Mouse (Mus musculus) MEL (cell line): Measurements from ENCODE around the gene Atxn7l3. TPM values are rescaled to one million over a fixed set of nuclear protein-coding genes. Genes with fewer than 3 reads are reported as not detected.

Source experiments
- DNase-seq: peaks from one replicate; pipeline ENCODE4 v3.0.0; 2011; ENCODE audit warnings: low read depth, low spot score
- H3K27ac ChIP-seq: 2 replicates; pipeline ENCODE4 v1.5.1; 2012; ENCODE audit warnings: low read depth, mild to moderate bottlenecking, control low read depth, low read length, moderate library complexity; ENCODE audit not compliant: control insufficient read depth
- H3K27me3 ChIP-seq, 2 experiments: fragments of 150-350 bp in 1 of 2; sonication (generic) in 1 of 2; 2 replicates each; pipeline ENCODE4 v1.6.1; 2012; ENCODE audit warnings: low read length in 2 of 2, mild to moderate bottlenecking in 2 of 2, improper control_type of control experiment in 1 of 2, moderate library complexity in 1 of 2; ENCODE audit not compliant: insufficient read depth in 2 of 2, control insufficient read depth in 1 of 2
- H3K36me3 ChIP-seq, 2 experiments: 2 replicates each; pipeline ENCODE4 v1.6.1; 2012 to 2014; ENCODE audit warnings: low read length in 2 of 2, improper control_type of control experiment in 1 of 2, inconsistent platforms in 1 of 2, mild to moderate bottlenecking in 1 of 2; ENCODE audit not compliant: insufficient read depth in 2 of 2, control insufficient read depth in 1 of 2
- H3K4me1 ChIP-seq, 2 experiments: fragments of 150-350 bp in 1 of 2; sonication (generic) in 1 of 2; 2 replicates each; pipeline ENCODE4 v1.6.1; 2012; ENCODE audit warnings: low read length in 2 of 2, improper control_type of control experiment in 1 of 2, mild to moderate bottlenecking in 1 of 2; ENCODE audit not compliant: insufficient read depth in 2 of 2, control insufficient read depth in 1 of 2
- H3K4me3 ChIP-seq, 2 experiments: fragments of 150-350 bp in 1 of 2; sonication (generic) in 1 of 2; 2 replicates each; pipeline ENCODE4 v1.5.1; 2012; ENCODE audit warnings: low read depth in 2 of 2, low read length in 2 of 2, mild to moderate bottlenecking in 2 of 2, moderate library complexity in 2 of 2, control low read depth in 1 of 2, improper control_type of control experiment in 1 of 2; ENCODE audit not compliant: control insufficient read depth in 1 of 2, insufficient read depth in 1 of 2
- H3K79me2 ChIP-seq: 2 replicates; pipeline ENCODE4 v1.6.1; 2012; ENCODE audit warnings: mild to moderate bottlenecking, low read length, moderate library complexity; ENCODE audit not compliant: control insufficient read depth, poor library complexity, insufficient read depth
- H3K9ac ChIP-seq: 2 replicates; pipeline ENCODE4 v1.6.1; 2012; ENCODE audit warnings: low read depth, mild to moderate bottlenecking, control low read depth, low read length, moderate library complexity; ENCODE audit not compliant: control insufficient read depth, poor library complexity, severe bottlenecking
- H3K9me3 ChIP-seq: fragments of 150-350 bp; sonication (generic); replicated peaks from 2 replicates; pipeline ENCODE4 v1.6.1; 2012; ENCODE audit warnings: mild to moderate bottlenecking, low read length, improper control_type of control experiment, moderate library complexity; ENCODE audit not compliant: insufficient read depth
- CHD1 ChIP-seq: IDR thresholded peaks from 2 replicates; pipeline ENCODE4 v1.6.1; 2012; ENCODE audit warnings: low read depth, mild to moderate bottlenecking, inconsistent platforms, low read length, improper control_type of control experiment
- CTCF ChIP-seq, 3 experiments: IDR thresholded peaks in 2 of 3; conservative IDR thresholded peaks in 1 of 3; 2 replicates each; pipeline ENCODE4 v1.5.1; 2011 to 2012; ENCODE audit warnings: low read length in 3 of 3, low read depth in 2 of 3, mild to moderate bottlenecking in 2 of 3, improper control_type of control experiment in 1 of 3, inconsistent platforms in 1 of 3, mixed read lengths in 1 of 3, moderate library complexity in 1 of 3; ENCODE audit not compliant: control insufficient read depth in 1 of 3, insufficient read depth in 1 of 3, poor library complexity in 1 of 3, severe bottlenecking in 1 of 3
- E2F4 ChIP-seq: IDR thresholded peaks from 2 replicates; pipeline ENCODE4 v1.6.1; 2011; ENCODE audit warnings: low read depth, low read length, improper control_type of control experiment, borderline replicate concordance
- ELF1 ChIP-seq: IDR thresholded peaks from 2 replicates; pipeline ENCODE4 v1.6.1; 2014; ENCODE audit warnings: low read depth, mild to moderate bottlenecking, inconsistent platforms, low read length, improper control_type of control experiment, moderate library complexity
- EP300 ChIP-seq, 2 experiments: IDR thresholded peaks; 2 replicates each; pipeline ENCODE4 v1.6.1; 2011; ENCODE audit warnings: improper control_type of control experiment in 2 of 2, low read length in 2 of 2, low read depth in 1 of 2, mild to moderate bottlenecking in 1 of 2
- ETS1 ChIP-seq: IDR thresholded peaks from 2 replicates; pipeline ENCODE4 v1.6.1; 2012; ENCODE audit warnings: low read depth, mild to moderate bottlenecking, inconsistent platforms, low read length, improper control_type of control experiment, moderate library complexity
- GABPA ChIP-seq: IDR thresholded peaks from 2 replicates; pipeline ENCODE4 v1.6.1; 2012; ENCODE audit warnings: low read depth, mild to moderate bottlenecking, inconsistent platforms, low read length, improper control_type of control experiment, moderate library complexity
- GATA1 ChIP-seq: IDR thresholded peaks from 2 replicates; pipeline ENCODE4 v1.6.1; 2011; ENCODE audit warnings: low read depth, low read length, improper control_type of control experiment
- HCFC1 ChIP-seq: IDR thresholded peaks from 2 replicates; pipeline ENCODE4 v1.6.1; 2012; ENCODE audit warnings: low read depth, mild to moderate bottlenecking, inconsistent platforms, low read length, improper control_type of control experiment, moderate library complexity
- JUND ChIP-seq: IDR thresholded peaks from 2 replicates; pipeline ENCODE4 v1.6.1; 2011; ENCODE audit warnings: low read depth, mild to moderate bottlenecking, improper control_type of control experiment, low read length
- MAFK ChIP-seq: IDR thresholded peaks from 2 replicates; pipeline ENCODE4 v1.6.1; 2011; ENCODE audit warnings: low read depth, mild to moderate bottlenecking, low read length, improper control_type of control experiment, borderline replicate concordance
- MAX ChIP-seq: IDR thresholded peaks from 2 replicates; pipeline ENCODE4 v1.6.1; 2011; ENCODE audit warnings: low read length, improper control_type of control experiment
- MAZ ChIP-seq: IDR thresholded peaks from 2 replicates; pipeline ENCODE4 v1.6.1; 2012; ENCODE audit warnings: low read depth, mild to moderate bottlenecking, inconsistent platforms, low read length, improper control_type of control experiment
- MEF2A ChIP-seq: IDR thresholded peaks from 2 replicates; pipeline ENCODE4 v1.6.1; 2014; ENCODE audit warnings: low read depth, mild to moderate bottlenecking, inconsistent platforms, low read length, improper control_type of control experiment; ENCODE audit not compliant: poor library complexity, insufficient replicate concordance, severe bottlenecking; ENCODE audit errors: extremely low read depth
- MXI1 ChIP-seq: IDR thresholded peaks from 2 replicates; pipeline ENCODE4 v1.6.1; 2011; ENCODE audit warnings: mild to moderate bottlenecking, low read depth, low read length, improper control_type of control experiment
- MYB ChIP-seq: IDR thresholded peaks from 2 replicates; pipeline ENCODE4 v1.6.1; 2011; ENCODE audit warnings: mild to moderate bottlenecking, low read depth, low read length, improper control_type of control experiment
- MYC ChIP-seq: IDR thresholded peaks from 2 replicates; pipeline ENCODE4 v1.6.1; 2011; ENCODE audit warnings: low read depth, mild to moderate bottlenecking, low read length, improper control_type of control experiment, moderate library complexity
- NELFE ChIP-seq: IDR thresholded peaks from 2 replicates; pipeline ENCODE4 v1.6.1; 2011; ENCODE audit warnings: low read depth, low read length, improper control_type of control experiment
- NRF1 ChIP-seq: IDR thresholded peaks from 2 replicates; pipeline ENCODE4 v1.6.1; 2014; ENCODE audit warnings: low read depth, mild to moderate bottlenecking, inconsistent platforms, low read length, improper control_type of control experiment, moderate library complexity; ENCODE audit not compliant: poor library complexity, insufficient read depth, severe bottlenecking
- POLR2A ChIP-seq, 2 experiments: IDR thresholded peaks; 2 replicates each; pipeline ENCODE4 v1.6.1; 2011 to 2012; ENCODE audit warnings: low read length in 2 of 2, mild to moderate bottlenecking in 2 of 2, control low read depth in 1 of 2, improper control_type of control experiment in 1 of 2, low read depth in 1 of 2, moderate library complexity in 1 of 2; ENCODE audit not compliant: control insufficient read depth in 1 of 2, insufficient read depth in 1 of 2, poor library complexity in 1 of 2
- POLR2AphosphoS2 ChIP-seq: IDR thresholded peaks from 2 replicates; pipeline ENCODE4 v1.6.1; 2011; ENCODE audit warnings: low read length, improper control_type of control experiment
- POLR2AphosphoS5 ChIP-seq: IDR thresholded peaks from 2 replicates; pipeline ENCODE4 v1.6.1; 2012; ENCODE audit warnings: low read depth, borderline replicate concordance, mild to moderate bottlenecking, inconsistent platforms, low read length, moderate library complexity, mixed read lengths
- RAD21 ChIP-seq: IDR thresholded peaks from 2 replicates; pipeline ENCODE4 v1.6.1; 2011; ENCODE audit warnings: mild to moderate bottlenecking, low read depth, low read length, improper control_type of control experiment
- RCOR1 ChIP-seq: IDR thresholded peaks from 2 replicates; pipeline ENCODE4 v1.6.1; 2012; ENCODE audit warnings: low read depth, mild to moderate bottlenecking, inconsistent platforms, low read length, improper control_type of control experiment
- SIN3A ChIP-seq: IDR thresholded peaks from 2 replicates; pipeline ENCODE4 v1.6.1; 2012; ENCODE audit warnings: low read length, improper control_type of control experiment, inconsistent platforms
- SMC3 ChIP-seq: IDR thresholded peaks from 2 replicates; pipeline ENCODE4 v1.6.1; 2011; ENCODE audit warnings: low read depth, low read length, improper control_type of control experiment
- TAL1 ChIP-seq: IDR thresholded peaks from 2 replicates; pipeline ENCODE4 v1.6.1; 2012; ENCODE audit warnings: mild to moderate bottlenecking, inconsistent platforms, low read length, moderate library complexity, mixed read lengths
- TBP ChIP-seq: IDR thresholded peaks from 2 replicates; pipeline ENCODE4 v1.8.0; 2011; ENCODE audit warnings: low read depth, low read length, improper control_type of control experiment
- TCF12 ChIP-seq: IDR thresholded peaks from 2 replicates; pipeline ENCODE4 v1.6.1; 2014; ENCODE audit warnings: low read depth, mild to moderate bottlenecking, inconsistent platforms, low read length, improper control_type of control experiment, moderate library complexity
- UBTF ChIP-seq: IDR thresholded peaks from 2 replicates; pipeline ENCODE4 v1.6.1; 2012; ENCODE audit warnings: low read depth, mild to moderate bottlenecking, inconsistent platforms, low read length, improper control_type of control experiment, moderate library complexity, borderline replicate concordance; ENCODE audit not compliant: insufficient read depth
- USF1 ChIP-seq: IDR thresholded peaks from 2 replicates; pipeline ENCODE4 v1.6.1; 2014; ENCODE audit warnings: low read depth, mild to moderate bottlenecking, inconsistent platforms, low read length, improper control_type of control experiment, moderate library complexity
- USF2 ChIP-seq, 2 experiments: IDR thresholded peaks; 2 replicates each; pipeline ENCODE4 v1.6.1; 2011 to 2012; ENCODE audit warnings: improper control_type of control experiment in 2 of 2, low read length in 2 of 2, borderline replicate concordance in 1 of 2, inconsistent platforms in 1 of 2, low read depth in 1 of 2, mild to moderate bottlenecking in 1 of 2; ENCODE audit not compliant: insufficient read depth in 1 of 2
- ZC3H11A ChIP-seq: IDR thresholded peaks from 2 replicates; pipeline ENCODE4 v1.6.1; 2012; ENCODE audit warnings: low read depth, mild to moderate bottlenecking, inconsistent platforms, low read length, improper control_type of control experiment
- ZKSCAN1 ChIP-seq: IDR thresholded peaks from 2 replicates; pipeline ENCODE4 v1.6.1; 2012; ENCODE audit warnings: low read depth, mild to moderate bottlenecking, inconsistent platforms, low read length, improper control_type of control experiment, moderate library complexity
- ZMIZ1 ChIP-seq: IDR thresholded peaks from 2 replicates; pipeline ENCODE4 v1.6.1; 2012; ENCODE audit warnings: low read depth, mild to moderate bottlenecking, inconsistent platforms, low read length, improper control_type of control experiment, moderate library complexity
- ZNF384 ChIP-seq: IDR thresholded peaks from 2 replicates; pipeline ENCODE4 v1.6.1; 2012; ENCODE audit warnings: low read depth, mild to moderate bottlenecking, inconsistent platforms, low read length, improper control_type of control experiment
- polyA plus RNA-seq, 2 experiments: library from polyadenylated mRNA; stranded (reverse) in 1 of 2; unstranded in 1 of 2; fragments of >175 nt in 1 of 2; fragments of >200 nt in 1 of 2; gene quantifications; 2 replicates each; pipeline versions ENCODE4 v1.2.1 to v1.2.4; 2012; ENCODE audit warnings: low replicate concordance in 2 of 2, low read depth in 1 of 2; ENCODE audit not compliant: insufficient read length in 2 of 2, insufficient read depth in 1 of 2, missing spikeins in 1 of 2
- total RNA-seq: library from RNA; depleted of rRNA; stranded (reverse); fragments of 300-350 nt; gene quantifications from 2 replicates; pipeline ENCODE4 v1.2.3, GENCODE M21; 2012

Atxn7l3 gene
- total and polyA plus RNA-seq, 3 experiments = 39.4 to 53.0 (median 46.7) TPM

- Histone ChIP-seq H3K79me2 (peaks cover 11% of the 10 kb centered on the region), H3K9ac (peak overlapping the region; percentile 69), H3K27me3 (no peaks in the 10 kb centered on the region), H3K4me3 (peak overlapping the region; percentile 48 to 49), H3K9me3 (no peaks in the 10 kb centered on the region), H3K36me3 (peaks cover 0 to 19% of the 10 kb centered on the region in 2 experiments; a peak in 2 of 4 replicates), H3K4me1 (peaks cover 0 to 22% of the 10 kb centered on the region in 2 experiments), H3K27ac (peak overlapping the region; percentile 58)
- DNase-seq = peak; percentile 96
- TF ChIP-seq UBTF (peak; percentile 85; the same call in 1 of the 2 replicates), ZNF384 (peak; percentile 90), TBP (peak; percentile 60), NRF1 (peak; percentile 59), NELFE (peak; percentile 72), CTCF (IDR thresholded peaks at IDR 0.05 in 2 of 3, conservative IDR thresholded peaks at IDR 0.05 in 1 of 3; ENCODE audit: control insufficient read depth in 1 of 3, insufficient read depth in 1 of 3, low read depth in 2 of 3, low read length in 3 of 3, poor library complexity in 1 of 3, severe bottlenecking in 1 of 3) (peak in 1 of 3 experiments; percentile 2; a peak in 2 of 6 replicates), POLR2AphosphoS2 (no peak), MYB (no peak), TCF12 (peak; percentile 9; the same call in 1 of the 2 replicates), RCOR1 (0 out of 2 replicates have a peak, but pooled peaks have one; percentile 36), USF2 (IDR thresholded peaks at IDR 0.05; ENCODE audit: borderline replicate concordance in 1 of 2, insufficient read depth in 1 of 2, low read depth in 1 of 2, low read length in 2 of 2) (no peak), POLR2AphosphoS5 (peak; percentile 18; the same call in 1 of the 2 replicates), SMC3 (peak; percentile 8; the same call in 1 of the 2 replicates), GATA1 (no peak), MYC (peak; percentile 92), MAZ (peak; percentile 93; the same call in 1 of the 2 replicates), JUND (peak; percentile 91; the same call in 1 of the 2 replicates), TAL1 (peak; percentile 6; the same call in 1 of the 2 replicates), USF1 (no peak), EP300 (IDR thresholded peaks at IDR 0.05; ENCODE audit: low read depth in 1 of 2, low read length in 2 of 2) (peak; percentile 51 to 76), POLR2A (IDR thresholded peaks at IDR 0.05; ENCODE audit: control insufficient read depth in 1 of 2, insufficient read depth in 1 of 2, low read depth in 1 of 2, low read length in 2 of 2, poor library complexity in 1 of 2) (peak; percentile 20 to 61; a peak in 2 of 4 replicates), SIN3A (peak; percentile 68), CHD1 (no peak), RAD21 (no peak), ZKSCAN1 (no peak), ZC3H11A (no peak), MXI1 (peak; percentile 69), MAFK (no peak), ZMIZ1 (no peak), GABPA (no peak), MAX (peak; percentile 86), MEF2A (no peak), E2F4 (peak; percentile 91; the same call in 1 of the 2 replicates), ETS1 (peak; percentile 92), HCFC1 (peak; percentile 50; the same call in 1 of the 2 replicates), ELF1 (0 out of 2 replicates have a peak, but pooled peaks have one; percentile 20)
Observed at GRCm38 (mm10) chr11:102244926-102245449, 51.4 kb downstream of the Atxn7l3 start.
